Mouse (Mus musculus): Measurements from ENCODE around the gene Atg2b. TPM values are rescaled to one million over a fixed set of nuclear protein-coding genes. Genes with fewer than 3 reads are reported as not detected.

The Atg2b gene
- polyA plus RNA-seq, 1 experiment from 2014 or later, result 26.3 TPM

GRCm38 (mm10) chr12:105611748-105612147 is 73.3 kb downstream of the Atg2b start:
- H3K9ac ChIP-seq (ENCODE audit: low read depth, low read length), result no peak overlapping the region
- no peaks in the 10 kb centered on the region for H3K27me3 ChIP-seq (replicated peaks; ENCODE audit: control insufficient read depth, insufficient read depth, low read length)
- ATAC-seq (replicated peaks; ENCODE audit: low FRiP score), result peak; percentile 37; the same call in 1 of the 2 replicates
- H3K9me3 ChIP-seq (ENCODE audit: control insufficient read depth, low read length), result no peaks in the 10 kb centered on the region
- no peak overlapping the region for H3K27ac ChIP-seq (ENCODE audit: low read depth, low read length)
- peak; percentile 56 for DNase-seq (ENCODE audit: low spot score)
- H3K4me2 ChIP-seq, result no peak overlapping the region
- H3K4me3 ChIP-seq (ENCODE audit: low read depth, low read length), result no peak overlapping the region
- H3K36me3 ChIP-seq (ENCODE audit: control insufficient read depth, insufficient read depth, low read length), result peaks cover 13% of the 10 kb centered on the region; the same call in 1 of the 2 replicates
- no peaks in the 10 kb centered on the region for H3K4me1 ChIP-seq (replicated peaks; ENCODE audit: control insufficient read depth, insufficient read depth, low read length)
- 31% methylated on average over 7 of the region's 7 CpGs for WGBS

- no peak overlapping the region for H3K4me2 ChIP-seq
- DNase-seq (ENCODE audit: low spot score) (no peak), ATAC-seq (replicated peaks; ENCODE audit: low FRiP score) (no peak)
- no peaks in the 10 kb centered on the region for H3K4me1 ChIP-seq (replicated peaks; ENCODE audit: control insufficient read depth, insufficient read depth, low read length)
- no peak overlapping the region for H3K27ac ChIP-seq (ENCODE audit: low read depth, low read length)
- no peak overlapping the region for H3K4me3 ChIP-seq (ENCODE audit: low read depth, low read length)
- no peaks in the 10 kb centered on the region for H3K9me3 ChIP-seq (ENCODE audit: control insufficient read depth, low read length)
- peaks cover 6% of the 10 kb centered on the region; the same call in 1 of the 2 replicates for H3K36me3 ChIP-seq (ENCODE audit: control insufficient read depth, insufficient read depth, low read length)
- 90% methylated on average over 2 of the region's 2 CpGs for WGBS
- no peak overlapping the region for H3K9ac ChIP-seq (ENCODE audit: low read depth, low read length)
- no peaks in the 10 kb centered on the region for H3K27me3 ChIP-seq (replicated peaks; ENCODE audit: control insufficient read depth, insufficient read depth, low read length)
These were observed 74.0 kb downstream of the Atg2b start for GRCm38 (mm10) chr12:105611045-105611444.

- no peaks in the 10 kb centered on the region for H3K27me3 ChIP-seq (replicated peaks; ENCODE audit: control insufficient read depth, insufficient read depth, low read length)
- no peaks in the 10 kb centered on the region for H3K9me3 ChIP-seq (ENCODE audit: control insufficient read depth, low read length)
- H3K4me2 ChIP-seq, result no peak overlapping the region
- WGBS, result 75% methylated on average over 4 of the region's 4 CpGs
- ATAC-seq (replicated peaks; ENCODE audit: low FRiP score) (no peak), DNase-seq (ENCODE audit: low spot score) (no peak)
- H3K36me3 ChIP-seq (ENCODE audit: control insufficient read depth, insufficient read depth, low read length), result no peaks in the 10 kb centered on the region
- H3K27ac ChIP-seq (ENCODE audit: low read depth, low read length), result no peak overlapping the region
- H3K4me1 ChIP-seq (replicated peaks; ENCODE audit: control insufficient read depth, insufficient read depth, low read length), result no peaks in the 10 kb centered on the region
- H3K4me3 ChIP-seq (ENCODE audit: low read depth, low read length), result no peak overlapping the region
- no peak overlapping the region for H3K9ac ChIP-seq (ENCODE audit: low read depth, low read length)
These were observed 78.1 kb downstream of the Atg2b start for GRCm38 (mm10) chr12:105606881-105607280.

GRCm38 (mm10) chr12:105605212-105605611 is 79.8 kb downstream of the Atg2b start:
- Histone ChIP-seq H3K27me3 (replicated peaks; ENCODE audit: control insufficient read depth, insufficient read depth, low read length) (no peaks in the 10 kb centered on the region), H3K9ac (ENCODE audit: low read depth, low read length) (no peak overlapping the region), H3K36me3 (ENCODE audit: control insufficient read depth, insufficient read depth, low read length) (no peaks in the 10 kb centered on the region), H3K4me1 (replicated peaks; ENCODE audit: control insufficient read depth, insufficient read depth, low read length) (no peaks in the 10 kb centered on the region), H3K9me3 (ENCODE audit: control insufficient read depth, low read length) (no peaks in the 10 kb centered on the region), H3K4me2 (no peak overlapping the region), H3K27ac (ENCODE audit: low read depth, low read length) (no peak overlapping the region), H3K4me3 (ENCODE audit: low read depth, low read length) (no peak overlapping the region)
- no peak for ATAC-seq (replicated peaks; ENCODE audit: low FRiP score)
- no peak for DNase-seq (ENCODE audit: low spot score)
- 53% methylated on average over 8 of the region's 8 CpGs for WGBS

- no peak overlapping the region for H3K4me3 ChIP-seq (ENCODE audit: low read depth, low read length)
- no peaks in the 10 kb centered on the region for H3K9me3 ChIP-seq (ENCODE audit: control insufficient read depth, low read length)
- ATAC-seq (replicated peaks; ENCODE audit: low FRiP score), result no peak
- no peaks in the 10 kb centered on the region for H3K36me3 ChIP-seq (ENCODE audit: control insufficient read depth, insufficient read depth, low read length)
- H3K4me2 ChIP-seq, result no peak overlapping the region
- no peak overlapping the region for H3K27ac ChIP-seq (ENCODE audit: low read depth, low read length)
- H3K9ac ChIP-seq (ENCODE audit: low read depth, low read length), result no peak overlapping the region
- no peak for DNase-seq (ENCODE audit: low spot score)
- no peaks in the 10 kb centered on the region for H3K4me1 ChIP-seq (replicated peaks; ENCODE audit: control insufficient read depth, insufficient read depth, low read length)
- 87% methylated on average over 11 of the region's 11 CpGs for WGBS
- H3K27me3 ChIP-seq (replicated peaks; ENCODE audit: control insufficient read depth, insufficient read depth, low read length), result no peaks in the 10 kb centered on the region
These were observed 81.1 kb downstream of the Atg2b start for GRCm38 (mm10) chr12:105603904-105604303.

GRCm38 (mm10) chr12:105602581-105603210 is 82.3 kb downstream of the Atg2b start, which contains the start of gene Bdkrb1:
TSS of gene Bdkrb1 (plus strand) at chr12:105603085.
- H3K9me3 ChIP-seq (ENCODE audit: control insufficient read depth, low read length), result no peaks in the 10 kb centered on the region
- no peak within 1 kb of the TSS for H3K4me3 ChIP-seq (ENCODE audit: low read depth, low read length)
- no peaks in the 10 kb centered on the region for H3K27me3 ChIP-seq (replicated peaks; ENCODE audit: control insufficient read depth, insufficient read depth, low read length)
- H3K27ac ChIP-seq (ENCODE audit: low read depth, low read length), result no peak within 1 kb of the TSS
- no peaks in the 10 kb centered on the region for H3K4me1 ChIP-seq (replicated peaks; ENCODE audit: control insufficient read depth, insufficient read depth, low read length)
- H3K4me2 ChIP-seq, result no peak within 1 kb of the TSS
- H3K9ac ChIP-seq (ENCODE audit: low read depth, low read length), result no peak within 1 kb of the TSS
- ATAC-seq (replicated peaks; ENCODE audit: low FRiP score) (no peak), DNase-seq (ENCODE audit: low spot score) (no peak)
- WGBS, result 87% methylated on average over 11 of the region's 11 CpGs
- no peaks in the 10 kb centered on the region for H3K36me3 ChIP-seq (ENCODE audit: control insufficient read depth, insufficient read depth, low read length)

- no peak for ATAC-seq (replicated peaks; ENCODE audit: low FRiP score)
- 64% methylated on average over 6 of the region's 6 CpGs for WGBS
- no peak for DNase-seq (ENCODE audit: low spot score)
These were observed 83.4 kb downstream of the Atg2b start for GRCm38 (mm10) chr12:105601586-105601985.

GRCm38 (mm10) chr12:105599098-105599497 is 85.9 kb downstream of the Atg2b start:
- no peaks in the 10 kb centered on the region for H3K9me3 ChIP-seq (ENCODE audit: control insufficient read depth, low read length)
- ATAC-seq (replicated peaks; ENCODE audit: low FRiP score) (no peak), DNase-seq (ENCODE audit: low spot score) (no peak)
- 63% methylated on average over 5 of the region's 5 CpGs for WGBS
- no peak overlapping the region for H3K27ac ChIP-seq (ENCODE audit: low read depth, low read length)
- H3K27me3 ChIP-seq (replicated peaks; ENCODE audit: control insufficient read depth, insufficient read depth, low read length), result no peaks in the 10 kb centered on the region
- H3K4me1 ChIP-seq (replicated peaks; ENCODE audit: control insufficient read depth, insufficient read depth, low read length), result no peaks in the 10 kb centered on the region
- no peak overlapping the region for H3K9ac ChIP-seq (ENCODE audit: low read depth, low read length)
- no peak overlapping the region for H3K4me2 ChIP-seq
- H3K36me3 ChIP-seq (ENCODE audit: control insufficient read depth, insufficient read depth, low read length), result no peaks in the 10 kb centered on the region
- H3K4me3 ChIP-seq (ENCODE audit: low read depth, low read length), result no peak overlapping the region

More at GRCm38 (mm10) chr12:105601586-105601985, 83.4 kb downstream of the Atg2b start:
- Histone ChIP-seq H3K36me3 (ENCODE audit: control insufficient read depth, insufficient read depth, low read length) (no peaks in the 10 kb centered on the region), H3K27ac (ENCODE audit: low read depth, low read length) (no peak overlapping the region), H3K4me3 (ENCODE audit: low read depth, low read length) (no peak overlapping the region), H3K4me2 (no peak overlapping the region), H3K27me3 (replicated peaks; ENCODE audit: control insufficient read depth, insufficient read depth, low read length) (no peaks in the 10 kb centered on the region), H3K9ac (ENCODE audit: low read depth, low read length) (no peak overlapping the region), H3K9me3 (ENCODE audit: control insufficient read depth, low read length) (no peaks in the 10 kb centered on the region), H3K4me1 (replicated peaks; ENCODE audit: control insufficient read depth, insufficient read depth, low read length) (no peaks in the 10 kb centered on the region)

GRCm38 (mm10) chr12:105598503-105598902 is 86.5 kb downstream of the Atg2b start:
- no peak overlapping the region for H3K9ac ChIP-seq (ENCODE audit: low read depth, low read length)
- H3K27me3 ChIP-seq (replicated peaks; ENCODE audit: control insufficient read depth, insufficient read depth, low read length), result no peaks in the 10 kb centered on the region
- no peak overlapping the region for H3K4me3 ChIP-seq (ENCODE audit: low read depth, low read length)
- H3K9me3 ChIP-seq (ENCODE audit: control insufficient read depth, low read length), result no peaks in the 10 kb centered on the region
- no peaks in the 10 kb centered on the region for H3K36me3 ChIP-seq (ENCODE audit: control insufficient read depth, insufficient read depth, low read length)
- DNase-seq (ENCODE audit: low spot score) (no peak), ATAC-seq (replicated peaks; ENCODE audit: low FRiP score) (no peak)
- no peaks in the 10 kb centered on the region for H3K4me1 ChIP-seq (replicated peaks; ENCODE audit: control insufficient read depth, insufficient read depth, low read length)
- H3K27ac ChIP-seq (ENCODE audit: low read depth, low read length), result no peak overlapping the region
- no peak overlapping the region for H3K4me2 ChIP-seq
- 68% methylated on average over 10 of the region's 10 CpGs for WGBS
